8 mouse cellular contexts compared by ENCODE assay signal in the genomic region with DNA sequence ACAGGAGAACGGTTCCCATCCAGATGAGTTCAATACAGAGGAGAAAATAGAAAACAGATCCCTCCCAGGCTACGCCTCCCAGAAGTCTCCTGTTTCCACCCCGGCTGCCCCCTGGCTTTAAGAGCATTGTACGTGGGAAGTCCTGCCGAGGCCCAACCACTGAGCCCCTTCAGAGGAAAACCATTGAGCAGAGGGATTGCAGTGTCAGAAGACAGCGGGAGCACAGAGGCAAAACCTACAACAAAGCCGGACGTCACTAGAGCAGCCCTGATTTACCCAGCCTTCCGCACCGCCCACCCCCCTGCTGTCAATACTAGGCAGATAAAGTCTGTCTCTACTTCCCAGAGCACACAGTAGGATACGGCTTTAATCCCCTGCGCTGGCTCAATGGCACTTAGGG. TPM values are rescaled to one million over a fixed set of nuclear protein-coding genes. Genes with fewer than 3 reads are reported as not detected.
A peak's percentile ranks its signal among the peaks of the same experiment; 100 is the strongest.
DNase-seq lines count a peak whose midpoint lies in the region; ATAC-seq and TF ChIP-seq lines count a peak whose summit lies in the region.

No protein-coding gene starts in this region.

- peak; percentile 25; the same call in 1 of the 2 replicates for ATAC-seq in kidney, embryonic 16.5 days (ENCODE audit: low FRiP score, low TSS enrichment)
- no peak for ATAC-seq in activated CD4-positive, CD25-positive, alpha-beta regulatory T cell, adult 4 months
- ATAC-seq in erythroid progenitor cell, adult 5-6 weeks (replicated peaks; ENCODE audit: low FRiP score, poor library complexity, severe bottlenecking), result no peak

- H3K9me3 ChIP-seq in kidney, embryonic 16.5 days (ENCODE audit: low read length), result 0 out of 2 replicates have a peak, but pooled peaks cover 6% of the 10 kb centered on the region
- 0 out of 2 replicates have a peak, but pooled peaks cover 3% of the 10 kb centered on the region for H3K9me3 ChIP-seq in heart, embryonic 10.5 days

- under 1% methylated on average over 12 of the region's 12 CpGs for WGBS in kidney, embryonic 16.5 days
- WGBS in heart, embryonic 10.5 days, result under 1% methylated on average over 12 of the region's 12 CpGs

- no peak for TF ChIP-seq CTCF in layer of hippocampus, adult 2 months (conservative IDR thresholded peaks at IDR 0.05)

- peak overlapping the region; percentile 54 for H3K9ac ChIP-seq in kidney, embryonic 16.5 days (replicated peaks; ENCODE audit: low read length)

- DNase-seq in kidney, adult 9 months, result no peak
- DNase-seq in cerebellum, postnatal 10 days, result peak; percentile 58 to 68
- peak; percentile 80 for DNase-seq in heart, embryonic 10.5 days (ENCODE audit: low spot score)
- DNase-seq in layer of hippocampus, adult 2 months (ENCODE audit: low spot score in 2 of 2), result peak; percentile 32 to 57
- DNase-seq in mesoderm, embryonic 11.5 days (ENCODE audit: low read depth, low spot score), result peak; percentile 76

- H3K27ac ChIP-seq in kidney, embryonic 16.5 days (ENCODE audit: low read length), result peak overlapping the region; percentile 63
- H3K27ac ChIP-seq in heart, embryonic 10.5 days, result peak overlapping the region; percentile 82
- peak overlapping the region; percentile 84 for H3K27ac ChIP-seq in layer of hippocampus, adult 2 months

- no peaks in the 10 kb centered on the region for H3K36me3 ChIP-seq in kidney, embryonic 16.5 days (ENCODE audit: insufficient read depth, low read length)
- no peaks in the 10 kb centered on the region for H3K36me3 ChIP-seq in heart, embryonic 10.5 days

- peak overlapping the region; percentile 98 for H3K4me2 ChIP-seq in kidney, embryonic 16.5 days (replicated peaks; ENCODE audit: low read depth, low read length)

- H3K4me1 ChIP-seq in kidney, embryonic 16.5 days (ENCODE audit: insufficient read depth, low read length), result peaks cover 14% of the 10 kb centered on the region; the same call in 1 of the 2 replicates
- peaks cover 11% of the 10 kb centered on the region for H3K4me1 ChIP-seq in heart, embryonic 10.5 days

- H3K4me3 ChIP-seq in kidney, embryonic 16.5 days (ENCODE audit: low read length), result peak overlapping the region; percentile 53
- peak overlapping the region; percentile 74 for H3K4me3 ChIP-seq in heart, embryonic 10.5 days
- peak overlapping the region; percentile 77 for H3K4me3 ChIP-seq in layer of hippocampus, adult 2 months

- peaks cover 7% of the 10 kb centered on the region; the same call in 1 of the 2 replicates for H3K27me3 ChIP-seq in kidney, embryonic 16.5 days (ENCODE audit: insufficient read depth, low read length)
- peaks cover 23% of the 10 kb centered on the region for H3K27me3 ChIP-seq in heart, embryonic 10.5 days (ENCODE audit: insufficient read depth, poor library complexity, severe bottlenecking)

RNA-seq across cellular contexts. Expression of gene Frzb, which starts 0.8 kb away (rescaled TPM):
- polyA plus RNA-seq in kidney, embryonic 16.5 days (2015; fragmentation: Nextera tagmentation; extraction: Ambion mirVana), result 24.7 and 26.8 TPM in 2 replicates
- polyA plus RNA-seq in heart, embryonic 10.5 days (2016; fragmentation: Nextera tagmentation; extraction: Ambion mirVana), result 8.1 and 8.9 TPM in 2 replicates
- total RNA-seq in layer of hippocampus, adult 2 months (2021), result 10 to 100 TPM; 29.3 to 33.6 TPM
- polyA plus RNA-seq in activated CD4-positive, CD25-positive, alpha-beta regulatory T cell, adult 4 months (2017; shearing (Covaris generic)), result not detected
- total RNA-seq in erythroid progenitor cell, adult 5-6 weeks (2015; ENCODE audit: low replicate concordance), result not detected in 2 replicates
- total RNA-seq in erythroid progenitor cell, adult 5-6 weeks (2017; ENCODE audit: low replicate concordance), result not detected in 2 replicates
